Mouse (Mus musculus) kidney, adult 11 months (tissue): ENCODE data around the gene Dazap1.

Experiments
- DNase-seq: peaks from one replicate; pipeline ENCODE4 v3.0.0; 2022

Dazap1 gene

GRCm38 (mm10) chr10:80273847-80274246 lies 12.6 kb downstream of the Dazap1 start:
- no peak for DNase-seq

GRCm38 (mm10) chr10:80276238-80276637 lies 15.0 kb downstream of the Dazap1 start:
- no peak for DNase-seq

DNA sequence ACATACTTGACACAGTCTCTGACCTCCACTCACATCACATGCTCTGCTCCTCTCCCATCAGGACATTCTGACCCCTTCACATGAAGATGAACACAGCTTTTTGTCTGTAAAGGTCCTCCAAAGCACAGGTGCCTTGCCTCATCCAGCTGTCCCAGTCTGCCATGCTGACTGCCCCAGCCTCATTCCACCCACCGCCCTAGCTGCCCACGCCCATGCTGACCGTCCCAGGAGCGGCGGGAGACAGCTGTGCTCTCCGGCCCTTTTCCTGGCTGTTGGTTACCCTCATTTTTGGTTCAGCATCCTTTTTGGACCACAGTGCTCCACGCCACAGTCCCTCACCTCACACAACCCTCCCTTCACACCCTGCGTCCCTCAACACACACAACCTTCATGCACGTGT lies 17.1 kb downstream of the Dazap1 start:
- DNase-seq: no peak

GRCm38 (mm10) chr10:80279273-80279672 lies 18.0 kb downstream of the Dazap1 start:
- no peak for DNase-seq

DNA sequence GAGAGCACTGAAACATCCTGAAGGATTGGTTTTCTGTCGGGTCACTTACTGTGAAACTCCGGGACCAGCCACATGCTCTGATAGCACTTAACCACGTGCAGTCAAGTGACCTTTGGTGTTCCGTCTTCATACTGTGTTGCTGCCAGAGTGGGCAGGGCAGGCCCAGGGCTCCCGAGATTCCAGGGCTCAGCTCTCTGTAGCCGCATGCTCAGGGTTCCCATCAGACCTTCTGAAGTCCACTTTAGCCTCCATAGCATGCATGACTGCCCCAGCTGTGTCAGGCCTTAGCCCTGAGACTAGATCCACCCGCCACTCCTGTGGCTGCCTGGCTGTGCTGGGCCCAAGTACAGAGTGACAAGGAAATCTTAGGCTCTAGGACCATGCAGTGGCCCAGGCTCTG lies 20.0 kb downstream of the Dazap1 start:
- peak; percentile 96 for DNase-seq

- peak; percentile 83 for DNase-seq
These were observed 20.7 kb downstream of the Dazap1 start for GRCm38 (mm10) chr10:80281921-80282371.

- peak; percentile 69 for DNase-seq
These were observed 21.5 kb downstream of the Dazap1 start for GRCm38 (mm10) chr10:80282481-80283441.

- no peak for DNase-seq
These were observed 24.2 kb downstream of the Dazap1 start for GRCm38 (mm10) chr10:80285222-80286070.

DNA sequence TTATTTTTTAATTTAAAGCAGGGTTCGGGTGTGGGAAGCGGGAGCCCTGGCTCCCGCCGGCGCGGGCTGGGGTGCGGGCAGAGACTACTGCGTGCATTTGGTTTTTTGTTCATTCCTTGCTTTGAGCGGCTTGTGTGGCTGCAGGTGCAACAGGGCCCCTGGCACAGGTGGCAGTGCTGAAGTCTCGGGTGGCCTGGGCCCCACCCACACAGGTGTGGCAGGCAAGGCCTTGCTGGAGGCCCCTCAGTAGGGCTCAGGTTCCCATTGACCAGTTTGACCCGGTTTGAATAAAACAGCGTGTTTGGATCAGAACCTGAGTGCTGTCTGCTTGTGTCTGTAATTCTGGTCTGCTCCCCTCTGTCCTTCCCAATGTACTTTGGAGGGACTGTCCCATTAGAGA lies 26.8 kb downstream of the Dazap1 start:
- no peak for DNase-seq

- no peak for DNase-seq
These were observed 27.4 kb downstream of the Dazap1 start for GRCm38 (mm10) chr10:80288657-80289056.

GRCm38 (mm10) chr10:80292251-80293146 lies 31.2 kb downstream of the Dazap1 start, which contains the start of gene Rps15:
Gene Rps15 (plus strand): TSS chr10:80292453.
- peak; percentile 93 for DNase-seq

- no peak for DNase-seq
These were observed 32.0 kb downstream of the Dazap1 start for GRCm38 (mm10) chr10:80293325-80293724.

DNA sequence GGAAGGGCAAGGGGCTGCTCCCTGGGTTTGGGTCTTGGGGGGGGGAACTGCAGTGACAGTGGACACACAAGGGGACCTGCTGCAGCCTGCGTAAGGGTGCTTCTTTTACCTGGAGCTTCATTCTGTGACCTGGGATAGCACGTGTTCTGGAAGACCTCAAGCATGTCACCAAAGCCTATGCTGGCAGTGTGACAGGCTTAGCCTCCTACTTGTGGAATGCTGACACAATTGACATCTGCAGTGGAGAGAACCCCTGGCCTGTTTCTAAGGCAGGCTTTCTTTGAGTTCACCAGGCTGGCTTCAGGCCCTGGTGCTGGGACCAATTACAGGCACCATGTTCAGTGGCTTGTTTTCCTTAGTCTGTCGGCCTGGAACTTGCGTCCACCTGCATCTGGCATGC lies 33.0 kb downstream of the Dazap1 start:
- no peak for DNase-seq

GRCm38 (mm10) chr10:80294788-80295303 lies 33.6 kb downstream of the Dazap1 start:
- no peak for DNase-seq

- peak; percentile 75 for DNase-seq
These were observed 34.5 kb downstream of the Dazap1 start, which contains the start of gene Apc2 for GRCm38 (mm10) chr10:80295618-80296425. Gene Apc2 (plus strand): TSS chr10:80295977.

DNA sequence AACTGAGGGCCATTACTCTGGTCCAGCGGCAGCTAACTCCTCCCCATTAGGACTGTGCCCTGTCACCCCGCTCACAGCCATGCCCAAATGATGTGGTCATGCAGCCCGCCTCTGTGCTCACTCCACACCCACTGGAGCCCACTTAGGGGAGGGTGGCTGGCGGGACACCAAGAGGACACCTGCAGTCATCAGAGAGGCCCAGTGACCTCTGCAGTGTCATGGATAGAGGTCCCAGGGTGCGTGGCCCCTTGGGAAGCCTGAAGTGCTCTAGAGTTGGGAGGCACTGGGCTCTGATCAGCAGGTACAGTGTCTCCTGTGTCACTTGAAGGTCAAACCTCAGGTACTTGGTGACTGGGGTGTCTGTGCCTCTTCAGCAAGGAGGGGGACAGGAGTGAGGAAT lies 35.5 kb downstream of the Dazap1 start:
- no peak for DNase-seq

DNA sequence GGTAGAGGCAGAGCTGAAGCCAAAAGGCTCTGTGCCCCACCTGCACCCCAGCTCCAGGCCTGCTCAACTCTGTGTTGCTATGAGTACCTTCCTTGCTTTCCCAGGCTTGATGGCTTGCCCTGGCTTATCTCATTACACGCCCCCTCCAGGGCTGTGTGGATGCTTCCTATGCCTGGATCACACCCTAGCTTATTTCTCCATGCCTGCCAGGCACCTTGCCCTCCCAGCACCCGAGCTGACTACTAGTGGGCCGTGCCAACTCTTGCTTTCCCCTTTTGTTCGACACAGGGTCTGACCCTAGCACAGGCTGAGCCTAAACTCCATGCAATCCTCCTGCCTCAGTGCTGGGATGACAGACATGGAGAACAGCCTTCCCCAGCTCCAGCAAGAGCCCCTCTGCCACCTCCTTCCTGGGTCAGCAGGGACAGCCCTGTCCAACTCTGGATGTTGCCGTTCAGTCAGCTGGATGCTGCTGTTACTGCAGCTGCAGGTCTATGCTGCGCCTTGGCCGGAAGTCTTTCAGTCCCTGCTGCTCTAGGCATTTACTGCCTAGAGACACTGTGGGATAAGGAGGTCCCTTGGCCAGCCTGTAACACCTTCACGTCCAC lies 36.3 kb downstream of the Dazap1 start:
- DNase-seq: no peak

DNA sequence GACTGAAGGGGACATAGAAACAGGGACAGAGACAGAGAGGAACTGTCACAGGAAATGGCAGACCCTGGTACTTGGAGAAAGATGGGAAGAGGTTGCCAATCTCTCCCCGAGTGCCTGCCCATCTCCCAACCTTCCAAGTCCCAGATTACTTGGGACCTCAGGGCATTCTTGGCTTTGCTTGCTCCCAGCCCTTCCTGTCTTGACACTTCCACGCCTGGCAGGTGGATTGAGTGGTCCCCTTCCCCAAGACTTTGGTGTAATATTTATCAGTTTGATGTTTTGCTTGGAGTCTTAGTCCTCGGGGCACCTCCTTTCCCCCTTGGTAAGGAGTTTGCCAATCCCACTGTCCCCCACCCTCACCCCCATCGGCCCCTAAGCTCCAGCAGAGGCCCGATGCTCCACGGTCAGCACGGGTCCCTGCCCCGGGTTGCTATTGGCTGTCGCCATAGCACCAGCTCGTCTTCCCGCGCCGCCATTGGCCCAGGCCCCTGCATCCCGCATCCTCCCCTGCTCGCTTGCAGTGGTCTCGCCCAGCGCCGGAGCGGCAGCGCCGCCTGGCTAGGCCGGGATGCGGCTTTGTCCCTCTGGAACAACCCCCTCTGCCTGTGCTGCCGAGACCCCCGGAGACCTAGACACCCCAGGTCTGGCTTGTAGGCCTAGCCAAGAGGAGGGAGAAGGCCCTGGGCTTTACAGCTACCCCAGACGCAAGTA lies 37.4 kb downstream of the Dazap1 start:
- no peak for DNase-seq

DNA sequence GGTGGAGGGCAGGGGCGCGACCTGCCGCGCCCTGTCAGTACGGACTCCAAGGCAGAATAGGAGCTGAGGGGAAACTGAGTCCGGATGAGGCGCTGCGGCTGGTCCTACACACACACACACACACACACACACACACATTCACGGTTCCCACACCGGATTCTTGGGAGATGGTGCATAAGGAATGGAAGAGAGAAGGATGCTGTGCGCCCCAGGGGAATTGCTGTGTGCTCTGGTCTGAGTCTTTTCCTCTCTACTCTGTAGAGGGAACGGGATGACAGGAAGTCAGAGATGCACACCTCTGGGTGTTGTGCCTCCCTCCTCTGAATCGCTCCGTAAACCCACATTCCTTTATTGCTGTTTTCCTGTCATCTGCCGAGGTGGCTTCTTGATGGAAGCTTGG lies 38.0 kb downstream of the Dazap1 start:
- DNase-seq: no peak

DNA sequence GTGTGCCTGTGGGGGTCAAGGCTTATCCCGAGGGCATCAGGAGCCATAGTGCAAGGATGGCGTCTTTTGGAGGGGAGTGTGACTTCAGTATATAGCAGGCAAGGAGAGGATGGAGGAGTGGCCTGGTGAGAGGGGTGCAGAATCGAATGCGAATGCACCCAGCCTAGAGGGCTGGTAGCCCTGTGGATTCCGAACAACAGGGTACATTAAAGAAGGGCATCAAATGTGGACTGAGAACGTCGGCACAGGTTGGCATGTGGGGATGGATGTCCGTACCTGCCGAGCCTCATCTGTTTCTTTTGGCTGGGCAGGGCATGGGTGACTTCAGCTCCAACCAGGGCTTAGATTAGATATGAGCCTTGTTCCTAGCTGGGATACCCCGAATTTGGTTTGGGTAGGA lies 38.5 kb downstream of the Dazap1 start:
- DNase-seq: no peak
